Mouse (Mus musculus) Patski (cell line): Measurements from ENCODE around the gene Gm11985. TPM values are rescaled to one million over a fixed set of nuclear protein-coding genes. Genes with fewer than 3 reads are reported as not detected.

Experiments used
- ATAC-seq: fragments of 100-300 bp; one replicate; pipeline ENCODE4 v1.8.0; 2021
- CTCF ChIA-PET: fragments of 350-600 bp; sonication (Branson Sonifier 250); formaldehyde crosslinking; loops from one replicate; lab custom pipeline; 2022; ENCODE audit warnings: inconsistent platforms; lab: Charles Lee
- POLR2A ChIA-PET: fragments of 350-600 bp; sonication (Branson Sonifier 250); formaldehyde crosslinking; loops from one replicate; lab custom pipeline; 2022; ENCODE audit warnings: antibody characterized with exemption, inconsistent platforms; lab: Charles Lee
- DNase-seq: peaks from one replicate; pipeline ENCODE4 v3.0.0-alpha.2; 2011; ENCODE audit warnings: low read depth, low spot score
- H3K27me3 ChIP-seq: fragments of 371-371 bp; one replicate; pipeline ENCODE4 v1.5.1; 2021
- CTCF ChIP-seq: fragments of 100-300 bp; IDR thresholded peaks from one replicate; pipeline ENCODE4 v1.5.1; 2021
- in situ Hi-C: fragments of 300-500 bp; cut with MboI; formaldehyde crosslinking; loops from 3 replicates; pipeline ENCODE4 v1.11.1; 2018; ENCODE audit warnings: low pct_unique_long_range_greater_than_20kb, mixed read lengths
- polyA plus RNA-seq: library from polyadenylated mRNA; unstranded; gene quantifications from one replicate; pipeline ENCODE4 v1.2.3, GENCODE M21; 2021

Gm11985 gene
- polyA plus RNA-seq, 1 experiment from 2014 or later: not detected

GRCm38 (mm10) chr11:7202206-7202605, 13.8 kb upstream of the Gm11985 start:
- ATAC-seq: no peak
- in situ Hi-C loops: loop anchor here (10.0 to 25.0 kb wide), 3 partner anchors 363 to 1103 kb away; no protein-coding TSS in a partner anchor
- POLR2A ChIA-PET: no interaction called here
- no peak for DNase-seq
- no peak for TF ChIP-seq CTCF
- CTCF ChIA-PET: interaction anchor here (2.2 kb wide), 1 partner anchor 8 kb away, joined by 8 read pairs; no protein-coding TSS in a partner anchor
- H3K27me3 ChIP-seq: peaks cover 33% of the 10 kb centered on the region

- DNase-seq: no peak
- ChIA-PET POLR2A (no interaction called here), CTCF (interaction anchor here (0.9 to 2.2 kb wide), 3 partner anchors 10 to 1040 kb away, joined by 3 to 8 read pairs (median 3); no protein-coding TSS in a partner anchor)
- peaks cover 20% of the 10 kb centered on the region for H3K27me3 ChIP-seq
- ATAC-seq: no peak
- TF ChIP-seq CTCF: no peak
- in situ Hi-C loops: loop anchor here (10.0 to 25.0 kb wide), 3 partner anchors 364 to 1104 kb away; no protein-coding TSS in a partner anchor
Observed at GRCm38 (mm10) chr11:7200393-7200783, 12.0 kb upstream of the Gm11985 start.

GRCm38 (mm10) chr11:7199736-7200392, 11.5 kb upstream of the Gm11985 start:
- DNase-seq: no peak
- ATAC-seq: no peak
- CTCF ChIA-PET: interaction anchor here (0.9 to 2.2 kb wide), 3 partner anchors 10 to 1040 kb away, joined by 3 to 8 read pairs (median 3); no protein-coding TSS in a partner anchor
- peak; percentile 76 for TF ChIP-seq CTCF
- POLR2A ChIA-PET: no interaction called here
- H3K27me3 ChIP-seq: peaks cover 20% of the 10 kb centered on the region
- in situ Hi-C loops: loop anchor here (10.0 to 25.0 kb wide), 3 partner anchors 365 to 1105 kb away; no protein-coding TSS in a partner anchor

GRCm38 (mm10) chr11:7198481-7199256, 10.3 kb upstream of the Gm11985 start:
- H3K27me3 ChIP-seq: peaks cover 20% of the 10 kb centered on the region
- DNase-seq (no peak), ATAC-seq (no peak)
- CTCF ChIA-PET: no interaction called here
- POLR2A ChIA-PET: no interaction called here
- in situ Hi-C loops: no loop called here
- no peak for TF ChIP-seq CTCF

- POLR2A ChIA-PET: no interaction called here
- ATAC-seq (no peak), DNase-seq (no peak)
- H3K27me3 ChIP-seq: peaks cover 15% of the 10 kb centered on the region
- TF ChIP-seq CTCF: no peak
- CTCF ChIA-PET: no interaction called here
- in situ Hi-C loops: no loop called here
Observed at GRCm38 (mm10) chr11:7198006-7198405, 9.6 kb upstream of the Gm11985 start.

- ChIA-PET POLR2A (interaction anchor here (0.8 kb wide), 1 partner anchor 539 kb away, joined by 4 read pairs; the partner anchor contains the start of gene Ramp3), CTCF (no interaction called here)
- in situ Hi-C loops: no loop called here
- no peak for DNase-seq
- peaks cover 10% of the 10 kb centered on the region for H3K27me3 ChIP-seq
- ATAC-seq: no peak
- TF ChIP-seq CTCF: no peak
Observed at GRCm38 (mm10) chr11:7197491-7197941, 9.1 kb upstream of the Gm11985 start, which contains the start of gene Igfbp1. Gene Igfbp1, plus strand, starts transcription at chr11:7197782.

GRCm38 (mm10) chr11:7195312-7195685, 6.9 kb upstream of the Gm11985 start:
- in situ Hi-C loops: no loop called here
- DNase-seq (no peak), ATAC-seq (no peak)
- no peak for TF ChIP-seq CTCF
- POLR2A ChIA-PET: interaction anchor here (0.7 kb wide), 2 partner anchors 1263 to 1490 kb away, joined by 3 to 4 read pairs; no protein-coding TSS in a partner anchor
- CTCF ChIA-PET: interaction anchor here (1.0 kb wide), 1 partner anchor 33 kb away, joined by 4 read pairs; no protein-coding TSS in a partner anchor
- no peaks in the 10 kb centered on the region for H3K27me3 ChIP-seq

- no peak for ATAC-seq
- CTCF ChIA-PET: interaction anchor here (0.9 to 1.0 kb wide), 2 partner anchors 16 to 33 kb away, joined by 4 read pairs; no protein-coding TSS in a partner anchor
Observed at GRCm38 (mm10) chr11:7194432-7195311, 6.3 kb upstream of the Gm11985 start.

GRCm38 (mm10) chr11:7193134-7193533, 4.8 kb upstream of the Gm11985 start:
- H3K27me3 ChIP-seq: no peaks in the 10 kb centered on the region
- in situ Hi-C loops: no loop called here
- ATAC-seq: no peak
- TF ChIP-seq CTCF: no peak
- ChIA-PET CTCF (interaction anchor here (1.1 kb wide), 1 partner anchor 12 kb away, joined by 3 read pairs; no protein-coding TSS in a partner anchor), POLR2A (no interaction called here)
- no peak for DNase-seq

More at GRCm38 (mm10) chr11:7194432-7195311, 6.3 kb upstream of the Gm11985 start:
- no peaks in the 10 kb centered on the region for H3K27me3 ChIP-seq
- TF ChIP-seq CTCF: no peak
- in situ Hi-C loops: no loop called here
- POLR2A ChIA-PET: interaction anchor here (0.7 kb wide), 2 partner anchors 1264 to 1491 kb away, joined by 3 to 4 read pairs; no protein-coding TSS in a partner anchor
- no peak for DNase-seq
